Mouse (Mus musculus) heart, adult 2 months (tissue): ENCODE measurements around the gene Gpr62.

Experiments
- CTCF ChIP-seq: fragments of 200-600 bp; IDR thresholded peaks from 2 replicates; pipeline ENCODE4 v1.8.1; 2022; ENCODE audit warnings: antibody characterized with exemption, mild to moderate bottlenecking, moderate library complexity
- EP300 ChIP-seq: fragments of 200-500 bp; IDR thresholded peaks from 2 replicates; pipeline ENCODE4 v1.6.1; 2011; ENCODE audit warnings: low read depth, low read length, control low read depth; ENCODE audit not compliant: insufficient read depth
- POLR2A ChIP-seq: fragments of 200-500 bp; IDR thresholded peaks from 2 replicates; pipeline ENCODE4 v1.6.1; 2011; ENCODE audit warnings: mild to moderate bottlenecking, low read depth, low read length, control low read depth; ENCODE audit not compliant: insufficient read depth

DNA sequence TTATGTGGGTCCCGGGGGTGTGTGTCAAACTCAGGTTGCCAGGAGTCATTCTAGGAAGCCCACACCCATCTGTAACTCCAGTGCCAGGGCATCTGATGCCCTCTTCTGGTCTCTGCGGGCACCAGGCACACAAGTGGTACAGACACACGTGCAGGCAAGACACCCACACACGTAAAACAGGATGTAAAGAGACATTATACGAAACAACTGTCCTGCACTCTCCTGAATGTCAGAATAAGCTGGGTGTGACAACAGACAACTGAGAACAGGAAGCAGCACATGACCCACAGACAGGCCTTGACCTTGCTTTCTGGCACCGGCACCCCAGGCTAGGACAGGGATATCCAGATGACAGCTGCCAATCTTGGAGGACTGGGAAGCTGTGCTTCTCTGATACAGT, 3.6 kb upstream of the Gpr62 start:
- TF ChIP-seq CTCF (0 out of 2 replicates have a peak, but pooled peaks have one; percentile 15), POLR2A (no peak), EP300 (no peak)
